Mouse (Mus musculus) inflammation-experienced regulatory T-cells, adult 6 months (primary cell): ENCODE measurements at regions not wholly inside any gene's neighbourhood (a gene's known extent, or its start where the extent isn't known, plus 50 kb on each side); places are given as distances from the start of the nearest gene placed in this dataset.

Source experiments
- ATAC-seq: one replicate; pipeline ENCODE4 v1.8.0; 2017

- ATAC-seq, result no peak
Measured at GRCm38 (mm10) chr2:128309541-128310030, 183.7 kb downstream of the Bcl2l11 start.

GRCm38 (mm10) chr2:128310081-128310480, 184.2 kb downstream of the Bcl2l11 start:
- ATAC-seq, result no peak

GRCm38 (mm10) chr2:128312084-128312594, 186.3 kb downstream of the Bcl2l11 start:
- ATAC-seq, result peak; percentile 58

- ATAC-seq, result no peak
Measured at GRCm38 (mm10) chr2:128312659-128313581, 187.1 kb downstream of the Bcl2l11 start.

- no peak for ATAC-seq
Measured at GRCm38 (mm10) chr2:128313582-128313918, 187.7 kb downstream of the Bcl2l11 start.

GRCm38 (mm10) chr2:128313948-128314347, 188.1 kb downstream of the Bcl2l11 start:
- no peak for ATAC-seq

- ATAC-seq, result no peak
Measured at GRCm38 (mm10) chr2:128316516-128316915, 190.7 kb downstream of the Bcl2l11 start.

GRCm38 (mm10) chr2:128318266-128318665, 192.4 kb downstream of the Bcl2l11 start:
- no peak for ATAC-seq

- ATAC-seq, result peak; percentile 46
Measured at GRCm38 (mm10) chr2:128318956-128319355, 193.1 kb downstream of the Bcl2l11 start.

GRCm38 (mm10) chr2:128321475-128321874, 195.6 kb downstream of the Bcl2l11 start:
- ATAC-seq, result no peak

- ATAC-seq, result no peak
Measured at GRCm38 (mm10) chr2:128324256-128325096, 198.6 kb downstream of the Bcl2l11 start.

GRCm38 (mm10) chr2:128325097-128325421, 199.2 kb downstream of the Bcl2l11 start:
- ATAC-seq, result no peak

- peak; percentile 99 for ATAC-seq
Measured at GRCm38 (mm10) chr2:128325456-128325855, 199.6 kb downstream of the Bcl2l11 start.

- ATAC-seq, result no peak
Measured at GRCm38 (mm10) chr2:128330833-128331232, 205.0 kb downstream of the Bcl2l11 start.

GRCm38 (mm10) chr2:128331275-128331674, 205.4 kb downstream of the Bcl2l11 start:
- ATAC-seq, result no peak

GRCm38 (mm10) chr2:128331681-128332080, 205.8 kb downstream of the Bcl2l11 start:
- ATAC-seq, result no peak

- no peak for ATAC-seq
Measured at GRCm38 (mm10) chr2:128333401-128334142, 207.7 kb downstream of the Bcl2l11 start.

GRCm38 (mm10) chr2:128334143-128334470, 208.3 kb downstream of the Bcl2l11 start:
- ATAC-seq, result no peak

GRCm38 (mm10) chr2:128334757-128335500, 209.1 kb downstream of the Bcl2l11 start:
- peak; percentile 41 for ATAC-seq

- ATAC-seq, result no peak
Measured at GRCm38 (mm10) chr2:128337192-128337591, 211.4 kb downstream of the Bcl2l11 start.

- no peak for ATAC-seq
Measured at GRCm38 (mm10) chr2:128337791-128338190, 212.0 kb downstream of the Bcl2l11 start.

GRCm38 (mm10) chr2:128338474-128338873, 212.6 kb downstream of the Bcl2l11 start:
- ATAC-seq, result no peak
